In genomic region chr9:42732731-42733318, GRCm38 (mm10) we compare ENCODE assay signal across 17 mouse cellular contexts.
"Had no signal": no experiment of that assay in that cellular context is flagged by ENCODE, and none has a peak within 500 bp of the region (broad histone marks: within the 10 kb centered on the region; RNA-seq: fewer than 3 reads in every experiment).

No protein-coding gene starts in this region.

- H3K4me3 ChIP-seq: lung, embryonic 15.5 days; midbrain, embryonic 10.5 days; midbrain, embryonic 12.5 days; neural tube, embryonic 12.5 days; stomach, embryonic 15.5 days had no signal

- H3K36me3 ChIP-seq: lung, embryonic 15.5 days; midbrain, embryonic 10.5 days; midbrain, embryonic 12.5 days; neural tube, embryonic 12.5 days; stomach, embryonic 15.5 days had no signal

- ATAC-seq: lung, postnatal 0 days; midbrain, embryonic 16.5 days had no signal

- H3K27me3 ChIP-seq: lung, embryonic 15.5 days; midbrain, embryonic 12.5 days; neural tube, embryonic 12.5 days; stomach, embryonic 15.5 days had no signal

- H3K4me2 ChIP-seq: lung, embryonic 15.5 days; midbrain, embryonic 12.5 days; neural tube, embryonic 12.5 days; stomach, embryonic 15.5 days had no signal

- H3K9me3 ChIP-seq: lung, embryonic 15.5 days; midbrain, embryonic 10.5 days; midbrain, embryonic 12.5 days; neural tube, embryonic 12.5 days; stomach, embryonic 15.5 days had no signal

- H3K9ac ChIP-seq: liver, embryonic 14.5 days; lung, embryonic 15.5 days; midbrain, embryonic 12.5 days; neural tube, embryonic 12.5 days; stomach, embryonic 15.5 days had no signal

- DNase-seq: lung, adult 18-20 months; lung, postnatal 14 days; lung, postnatal 4 days; midbrain, embryonic 14.5 days; right cerebral cortex, postnatal 14 days; thymus, adult 2 months; thymus, postnatal 25 days; thymus, postnatal 4 days had no signal

- H3K27ac ChIP-seq: liver, embryonic 14.5 days; lung, embryonic 15.5 days; midbrain, embryonic 10.5 days; neural tube, embryonic 12.5 days; stomach, embryonic 15.5 days; stomach, postnatal 0 days had no signal
